Mouse (Mus musculus): ENCODE measurements around the gene Farp1.

GRCm38 (mm10) chr14:121225804-121226203 lies 190.8 kb downstream of the Farp1 start:
- no peak for TF ChIP-seq CTCF (IDR thresholded peaks at IDR 0.05; ENCODE audit: low read depth, low read length)
- TF ChIP-seq POLR2A (IDR thresholded peaks at IDR 0.05; ENCODE audit: extremely low read depth, insufficient read depth, low read length), result no peak
